Mouse (Mus musculus) ovary, postnatal 14 days (tissue): ENCODE data around the gene Zmym4.
"Not testable (repeated sequence)": the region's sequence is repeated elsewhere in the genome, so short reads cannot be mapped to it uniquely, and the experiment has no call there.

Experiments used
- DNase-seq: peaks from one replicate; pipeline ENCODE4 v3.0.0; 2022; ENCODE audit warnings: low spot score

Gene Zmym4

GRCm38 (mm10) chr4:126967864-126968821 is at the start of gene Zmym4:
Gene Zmym4, minus strand, starts transcription at chr4:126968135.
- DNase-seq, result peak; percentile 89

DNA sequence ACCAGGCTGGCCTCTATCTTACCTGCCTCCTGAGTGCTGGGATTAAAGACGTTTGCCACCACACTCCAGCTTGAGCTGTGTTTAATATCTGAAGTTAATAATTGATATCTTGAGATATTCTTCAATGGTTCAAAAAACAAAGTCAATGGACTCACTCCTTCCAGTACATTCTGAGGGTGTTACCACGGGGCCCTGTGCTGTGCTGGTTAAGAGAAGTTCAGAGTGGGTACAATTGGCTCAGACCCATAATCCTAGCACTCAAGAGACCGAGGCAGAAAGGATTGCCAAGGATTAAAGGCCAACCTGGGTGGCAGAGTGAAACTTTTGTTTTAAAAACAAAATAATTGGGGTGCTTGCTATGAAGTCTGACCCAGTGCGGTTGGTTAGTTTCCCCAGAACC is 48.4 kb upstream of the Zmym4 start:
- no peak for DNase-seq

GRCm38 (mm10) chr4:127015294-127015993 is 47.5 kb upstream of the Zmym4 start:
- peak; percentile 79 for DNase-seq

GRCm38 (mm10) chr4:127005113-127005936 is 37.4 kb upstream of the Zmym4 start:
- peak; percentile 29 for DNase-seq

DNA sequence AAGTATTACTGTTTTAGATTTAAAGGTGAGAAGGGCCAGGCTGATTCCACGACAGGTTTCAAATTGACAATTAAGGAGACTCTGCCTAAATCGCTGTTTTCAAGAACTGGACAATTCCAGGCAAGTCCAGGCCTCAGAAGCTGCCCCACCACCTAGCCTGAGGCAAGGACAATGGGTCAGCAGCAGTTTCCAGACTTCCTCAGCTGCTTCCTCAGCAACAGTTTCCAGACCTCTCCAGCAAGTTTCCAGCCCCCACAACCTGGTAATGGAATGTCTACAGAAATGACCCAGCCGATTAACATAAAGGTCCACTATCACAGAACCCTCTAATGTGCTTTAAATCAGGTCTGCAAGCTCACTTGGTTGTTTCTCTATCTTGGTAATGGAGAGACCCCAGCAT is 36.4 kb upstream of the Zmym4 start:
- DNase-seq, result no peak

DNA sequence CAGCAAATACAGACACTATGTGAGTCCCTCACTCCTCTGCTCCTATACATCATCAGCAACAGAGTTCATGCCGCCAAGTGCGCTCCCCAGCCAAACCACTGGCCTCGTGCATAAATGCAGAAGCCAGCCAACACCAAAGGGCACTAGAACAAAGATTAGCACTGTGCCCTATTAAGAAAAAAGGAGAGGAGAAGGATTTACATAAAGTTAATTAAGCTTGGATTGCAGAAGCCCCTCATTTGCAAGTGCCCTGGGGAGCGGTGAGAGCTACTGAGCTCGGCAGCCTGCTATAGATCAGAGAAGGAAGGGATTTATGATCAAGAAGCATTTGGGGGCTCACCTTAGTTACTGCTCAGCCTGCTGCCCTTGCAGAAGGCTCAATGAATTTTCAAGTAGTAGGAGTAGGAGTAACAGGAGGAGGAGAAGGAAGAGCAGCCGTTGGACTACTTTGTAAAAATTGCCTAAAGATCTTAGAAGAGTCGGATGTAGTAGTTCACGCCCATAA is 32.7 kb upstream of the Zmym4 start:
- DNase-seq, result no peak

- DNase-seq, result not testable (repeated sequence)
Observed at GRCm38 (mm10) chr4:126999372-126999771, 31.4 kb upstream of the Zmym4 start.

DNA sequence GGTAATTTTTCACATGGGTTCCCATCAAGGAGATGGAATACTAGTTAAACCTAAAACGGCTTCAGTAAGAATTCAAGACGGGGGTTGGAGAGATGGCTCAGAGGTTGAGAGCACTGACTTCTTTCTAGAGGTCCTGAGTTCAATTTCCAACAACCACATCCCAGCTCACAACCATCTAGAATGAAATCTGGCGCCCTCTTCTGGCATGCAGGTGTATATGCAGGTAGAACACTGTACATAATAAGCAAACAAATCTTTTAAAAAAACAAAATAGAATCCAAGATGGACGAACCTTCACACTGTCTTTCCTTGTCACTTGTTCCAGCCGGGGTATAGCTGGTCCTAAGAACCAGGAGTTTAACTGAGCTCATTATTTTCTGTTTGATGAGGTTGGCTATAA is 24.4 kb upstream of the Zmym4 start:
- DNase-seq, result no peak

GRCm38 (mm10) chr4:126990553-126990952 is 22.6 kb upstream of the Zmym4 start:
- DNase-seq, result no peak

DNA sequence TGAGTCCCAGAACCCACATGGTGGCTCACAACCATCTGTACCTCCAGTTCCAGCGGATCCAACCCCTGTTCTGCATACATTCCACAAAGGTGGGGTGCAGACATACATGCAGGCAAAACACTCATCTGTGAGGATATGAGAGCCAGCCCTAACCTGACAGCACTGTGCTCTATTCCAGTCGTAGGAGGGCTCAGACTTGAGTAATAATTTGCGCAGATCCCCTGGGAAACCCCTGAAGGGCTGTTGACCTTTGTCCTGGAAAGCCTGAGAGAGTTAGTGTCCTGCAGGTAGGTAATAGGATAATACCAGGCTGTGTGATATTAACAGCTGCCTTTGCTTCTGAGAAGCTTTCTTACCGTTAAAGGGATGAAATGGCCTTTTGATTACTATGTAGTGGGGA is 20.6 kb upstream of the Zmym4 start:
- no peak for DNase-seq

- no peak for DNase-seq
Observed at GRCm38 (mm10) chr4:126986768-126987167, 18.8 kb upstream of the Zmym4 start.

DNA sequence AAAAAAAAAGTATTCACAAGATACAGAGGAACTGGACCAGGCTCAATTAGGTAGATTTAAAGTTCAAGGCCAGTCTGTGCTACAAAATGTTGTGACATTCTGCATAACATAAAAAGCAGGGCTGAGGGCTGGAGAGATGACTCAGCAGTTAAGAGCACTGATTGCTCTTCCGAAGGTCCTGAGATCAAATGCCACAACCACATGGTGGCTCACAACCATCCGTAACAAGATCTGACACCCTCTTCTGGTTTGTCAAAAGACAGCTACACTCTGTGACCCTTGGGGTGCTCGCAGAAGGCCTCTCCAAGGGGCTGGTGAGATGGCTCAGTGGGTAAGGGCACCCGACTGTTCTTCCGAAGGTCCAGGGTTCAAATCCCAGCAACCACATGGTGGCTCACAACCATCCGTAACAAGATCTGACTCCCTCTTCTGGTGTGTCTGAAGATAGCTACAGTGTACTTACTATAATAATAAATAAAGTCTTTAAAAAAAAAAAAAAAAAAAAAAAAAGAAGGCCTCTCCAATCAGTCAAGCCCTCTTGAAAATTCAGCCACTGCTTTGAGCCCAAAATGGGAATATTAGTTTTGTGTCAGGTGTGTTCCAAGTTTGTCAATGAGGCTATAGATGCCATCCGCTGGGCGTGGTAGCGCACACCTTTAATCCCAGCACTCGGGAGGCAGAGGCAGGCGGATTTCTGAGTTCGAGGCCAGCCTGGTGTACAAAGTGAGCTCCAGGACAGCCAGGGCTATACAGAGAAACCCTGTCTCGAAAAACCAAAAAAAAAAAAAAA is 16.0 kb upstream of the Zmym4 start:
- DNase-seq, result not testable (repeated sequence)

- DNase-seq, result no peak
Observed at GRCm38 (mm10) chr4:126983321-126983720, 15.4 kb upstream of the Zmym4 start.

- no peak for DNase-seq
Observed at GRCm38 (mm10) chr4:126978706-126979105, 10.8 kb upstream of the Zmym4 start.

DNA sequence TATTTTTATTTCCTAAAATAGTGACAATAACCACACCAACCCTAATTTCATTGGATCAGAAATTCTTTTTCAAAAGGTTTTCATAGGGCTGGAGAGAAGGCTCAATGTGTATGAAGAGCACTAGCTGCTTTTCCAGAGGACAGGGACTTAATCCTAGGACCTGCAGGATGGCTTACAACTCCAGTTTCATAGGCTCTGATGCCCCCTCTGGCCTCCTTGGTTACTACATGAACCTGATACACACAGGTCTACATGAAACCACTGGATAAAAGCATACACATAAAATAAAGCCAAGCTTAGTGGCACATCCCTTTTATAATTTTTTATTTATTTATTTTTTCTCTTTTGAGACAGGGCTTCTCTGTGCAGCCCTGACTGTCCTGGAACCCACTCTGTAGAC is 9.5 kb upstream of the Zmym4 start:
- no peak for DNase-seq

GRCm38 (mm10) chr4:126967241-126967863 is 583 bp downstream of the Zmym4 start:
- DNase-seq, result peak; percentile 13

DNA sequence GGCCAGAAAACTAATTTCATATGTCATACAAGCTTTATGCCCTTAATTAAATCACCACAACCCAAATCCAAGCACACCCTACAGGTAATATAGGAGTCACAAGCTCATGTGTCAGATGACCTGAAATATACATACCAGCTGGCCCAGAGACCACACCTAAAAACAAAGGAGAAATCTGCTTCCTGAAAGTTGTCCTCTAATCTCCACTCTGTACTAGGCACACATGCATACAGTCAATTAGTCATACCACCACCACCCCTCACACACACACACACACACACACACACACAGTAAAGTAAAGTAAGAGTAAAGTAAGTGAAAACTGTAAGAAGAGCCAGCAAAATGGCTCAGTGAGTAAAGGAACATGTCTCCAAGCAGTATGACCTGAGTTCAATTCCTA is 9.3 kb downstream of the Zmym4 start:
- no peak for DNase-seq

DNA sequence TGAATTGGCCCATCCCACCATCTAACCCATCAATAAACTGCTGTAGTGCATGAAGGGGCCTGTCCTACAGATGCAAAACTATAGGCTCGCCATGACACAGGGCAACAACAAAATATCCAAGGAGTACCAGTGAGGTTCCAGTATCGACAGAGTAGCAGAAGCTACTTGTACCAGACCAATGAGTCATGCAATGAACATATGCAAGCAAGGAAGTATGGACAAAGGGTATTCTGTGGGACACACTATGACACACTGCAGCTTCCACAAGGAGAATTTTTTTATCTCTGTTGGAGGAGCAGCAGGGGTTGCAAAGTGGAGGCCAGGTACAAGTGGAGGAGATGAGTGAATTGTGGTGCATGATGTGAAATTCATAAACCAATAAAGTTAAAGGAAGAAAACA is 9.7 kb downstream of the Zmym4 start:
- no peak for DNase-seq

GRCm38 (mm10) chr4:126957434-126957833 is 10.5 kb downstream of the Zmym4 start:
- DNase-seq, result no peak

- DNase-seq, result not testable (repeated sequence)
Observed at GRCm38 (mm10) chr4:126950801-126951200, 17.1 kb downstream of the Zmym4 start.

DNA sequence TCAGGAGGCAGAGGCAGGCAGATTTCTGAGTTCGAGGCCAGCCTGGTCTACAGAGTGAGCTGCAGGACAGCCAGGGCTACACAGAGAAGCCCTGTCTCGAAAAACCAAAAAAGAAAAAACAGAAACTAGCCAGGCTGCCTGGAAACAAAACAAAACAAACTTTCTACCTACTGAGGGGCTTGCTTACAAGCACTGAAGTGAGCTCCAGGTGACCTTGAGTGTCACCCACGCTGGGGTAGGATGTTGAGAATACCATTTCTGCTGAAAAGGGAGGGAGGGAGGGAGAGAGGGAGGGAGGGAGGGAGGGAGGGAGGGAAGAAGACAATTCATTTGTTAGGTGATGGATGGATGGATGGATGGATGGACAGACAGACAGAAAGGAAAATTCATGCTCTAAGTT is 24.5 kb downstream of the Zmym4 start:
- DNase-seq, result no peak
